In genomic region chr15:102280623-102281022, GRCm38 (mm10) we compare ENCODE assay signal across 9 mouse cellular contexts. TPM values are rescaled to one million over a fixed set of nuclear protein-coding genes. Genes with fewer than 3 reads are reported as not detected.
DNase-seq lines count a peak whose midpoint lies in the region; ATAC-seq lines count a peak whose summit lies in the region.
"Had no signal": no experiment of that assay in that cellular context is flagged by ENCODE, and none has a peak within 500 bp of the region (broad histone marks: within the 10 kb centered on the region; RNA-seq: fewer than 3 reads in every experiment).

No protein-coding gene starts in this region.

- 94% methylated on average over 19 of the region's 19 CpGs for WGBS in heart, embryonic 14.5 days
- WGBS in hindbrain, embryonic 13.5 days = 95% methylated on average over 19 of the region's 19 CpGs
- 96% methylated on average over 19 of the region's 19 CpGs for WGBS in midbrain, embryonic 13.5 days

- H3K9me3 ChIP-seq in heart, embryonic 14.5 days (ENCODE audit: control insufficient read depth, low read length) = no peaks in the 10 kb centered on the region
- no peaks in the 10 kb centered on the region for H3K9me3 ChIP-seq in hindbrain, embryonic 13.5 days
- H3K9me3 ChIP-seq in midbrain, embryonic 13.5 days = no peaks in the 10 kb centered on the region

- H3K36me3 ChIP-seq in heart, embryonic 14.5 days (ENCODE audit: control insufficient read depth, insufficient read depth, low read length) = peaks cover 25% of the 10 kb centered on the region
- peaks cover 24% of the 10 kb centered on the region for H3K36me3 ChIP-seq in hindbrain, embryonic 13.5 days
- peaks cover 23% of the 10 kb centered on the region for H3K36me3 ChIP-seq in midbrain, embryonic 13.5 days

- no peaks in the 10 kb centered on the region for H3K27me3 ChIP-seq in heart, embryonic 14.5 days (ENCODE audit: control insufficient read depth, insufficient read depth, low read length)
- H3K27me3 ChIP-seq in hindbrain, embryonic 13.5 days = no peaks in the 10 kb centered on the region
- H3K27me3 ChIP-seq in midbrain, embryonic 13.5 days = no peaks in the 10 kb centered on the region

- H3K4me2 ChIP-seq in heart, embryonic 14.5 days (ENCODE audit: low read length) = peak overlapping the region; percentile 83
- peak overlapping the region; percentile 94 for H3K4me2 ChIP-seq in hindbrain, embryonic 13.5 days
- peak overlapping the region; percentile 97 for H3K4me2 ChIP-seq in midbrain, embryonic 13.5 days (replicated peaks)

- H3K9ac ChIP-seq in heart, embryonic 14.5 days (ENCODE audit: low read length) = no peak overlapping the region
- H3K9ac ChIP-seq in hindbrain, embryonic 13.5 days = 0 out of 2 replicates have a peak overlapping the region, but pooled peaks have one; percentile 87
- H3K9ac ChIP-seq in midbrain, embryonic 13.5 days (replicated peaks) = peak overlapping the region; percentile 75; the same call in 1 of the 2 replicates

- no peak for ATAC-seq in heart, embryonic 14.5 days (ENCODE audit: insufficient number of reproducible peaks, insufficient read depth, low FRiP score, low read depth)
- ATAC-seq in hindbrain, embryonic 13.5 days (ENCODE audit: low FRiP score) = no peak
- no peak for ATAC-seq in midbrain, embryonic 13.5 days

- peak overlapping the region in 1 of 2 experiments; percentile 67; a peak in 1 of 4 replicates for H3K4me3 ChIP-seq in heart, embryonic 14.5 days (ENCODE audit: control insufficient read depth in 1 of 2, insufficient read depth in 1 of 2, low read depth in 1 of 2, low read length in 2 of 2)
- peak overlapping the region; percentile 86 for H3K4me3 ChIP-seq in hindbrain, embryonic 13.5 days
- no peak overlapping the region for H3K4me3 ChIP-seq in midbrain, embryonic 13.5 days (replicated peaks)

- H3K4me1 ChIP-seq in heart, embryonic 14.5 days (ENCODE audit: control insufficient read depth in 2 of 2, insufficient read depth in 2 of 2, low read length in 2 of 2) = peaks cover 12 to 20% of the 10 kb centered on the region in 2 experiments
- peaks cover 24% of the 10 kb centered on the region for H3K4me1 ChIP-seq in hindbrain, embryonic 13.5 days (replicated peaks)
- peaks cover 21% of the 10 kb centered on the region for H3K4me1 ChIP-seq in midbrain, embryonic 13.5 days (replicated peaks)

- no peak for DNase-seq in heart, adult 9 months (ENCODE audit: low spot score in 2 of 2)
- DNase-seq in ZHBTc4 (ENCODE audit: low read depth, low spot score) = peak; percentile 17
- DNase-seq in natural killer cell, adult 2 months (ENCODE audit: low spot score in 2 of 2) = no peak
- no peak for DNase-seq in gastrocnemius, adult 8-10 months (ENCODE audit: low spot score in 2 of 2)
- DNase-seq in thymus, postnatal 36 days = no peak
- DNase-seq: embryo, embryonic 11 days had no signal

- no peak overlapping the region for H3K27ac ChIP-seq in heart, embryonic 14.5 days (replicated peaks in 1 of 2; ENCODE audit: control insufficient read depth in 1 of 2, insufficient read depth in 1 of 2, low read depth in 2 of 2, low read length in 2 of 2)
- no peak overlapping the region for H3K27ac ChIP-seq in hindbrain, embryonic 13.5 days
- no peak overlapping the region for H3K27ac ChIP-seq in midbrain, embryonic 13.5 days

RNA-seq across cellular contexts. Expression of gene Mfsd5, which starts 1.4 kb away (rescaled TPM):
- 39.2 and 41.3 TPM in 2 replicates for polyA plus RNA-seq in heart, embryonic 14.5 days (2014; fragmentation: Nextera tagmentation; extraction: Ambion mirVana)
- 54.7 TPM in 2 replicates for polyA plus RNA-seq in hindbrain, embryonic 13.5 days (2015; fragmentation: Nextera tagmentation; extraction: Ambion mirVana)
- polyA plus RNA-seq in midbrain, embryonic 13.5 days (2015; fragmentation: Nextera tagmentation; extraction: Ambion mirVana) = 50.8 and 53.4 TPM in 2 replicates
- 10 to 100 TPM; 14.9 to 17.3 (median 15.7) TPM for total RNA-seq in gastrocnemius, adult 8-10 months (2022)

RNA-seq across cellular contexts. Expression of gene Gm9918, which starts 10.3 kb away (rescaled TPM):
- polyA plus RNA-seq in heart, embryonic 14.5 days (2014; fragmentation: Nextera tagmentation; extraction: Ambion mirVana) = 0.15 TPM in 1 of 2 replicates, not detected in the other
- 0.14 and 0.22 TPM in 2 replicates for polyA plus RNA-seq in hindbrain, embryonic 13.5 days (2015; fragmentation: Nextera tagmentation; extraction: Ambion mirVana)
- 0.07 and 0.12 TPM in 2 replicates for polyA plus RNA-seq in midbrain, embryonic 13.5 days (2015; fragmentation: Nextera tagmentation; extraction: Ambion mirVana)
- not detected for total RNA-seq in gastrocnemius, adult 8-10 months (2022)

RNA-seq across cellular contexts. Expression of gene Espl1, which starts 15.4 kb away (rescaled TPM):
- polyA plus RNA-seq in heart, embryonic 14.5 days (2014; fragmentation: Nextera tagmentation; extraction: Ambion mirVana) = 13.5 and 16.2 TPM in 2 replicates
- polyA plus RNA-seq in hindbrain, embryonic 13.5 days (2015; fragmentation: Nextera tagmentation; extraction: Ambion mirVana) = 7.0 and 7.2 TPM in 2 replicates
- 11.0 and 13.3 TPM in 2 replicates for polyA plus RNA-seq in midbrain, embryonic 13.5 days (2015; fragmentation: Nextera tagmentation; extraction: Ambion mirVana)
- under 1 TPM in 3 of 4 experiments, not detected in 1; 0.07 to 0.58 (median 0.21) TPM for total RNA-seq in gastrocnemius, adult 8-10 months (2022)

RNA-seq across cellular contexts. Expression of gene Rarg, which starts 23.3 kb away (rescaled TPM):
- polyA plus RNA-seq in heart, embryonic 14.5 days (2014; fragmentation: Nextera tagmentation; extraction: Ambion mirVana) = 6.7 and 7.6 TPM in 2 replicates
- polyA plus RNA-seq in hindbrain, embryonic 13.5 days (2015; fragmentation: Nextera tagmentation; extraction: Ambion mirVana) = 5.7 and 7.1 TPM in 2 replicates
- 2.7 and 3.4 TPM in 2 replicates for polyA plus RNA-seq in midbrain, embryonic 13.5 days (2015; fragmentation: Nextera tagmentation; extraction: Ambion mirVana)
- total RNA-seq in gastrocnemius, adult 8-10 months (2022) = 1 to 10 TPM; 4.4 to 9.8 (median 8.4) TPM

RNA-seq across cellular contexts. Expression of gene Pfdn5, which starts 45.3 kb away (rescaled TPM):
- 397 and 431 TPM in 2 replicates for polyA plus RNA-seq in heart, embryonic 14.5 days (2014; fragmentation: Nextera tagmentation; extraction: Ambion mirVana)
- polyA plus RNA-seq in hindbrain, embryonic 13.5 days (2015; fragmentation: Nextera tagmentation; extraction: Ambion mirVana) = 502 and 514 TPM in 2 replicates
- 472 and 474 TPM in 2 replicates for polyA plus RNA-seq in midbrain, embryonic 13.5 days (2015; fragmentation: Nextera tagmentation; extraction: Ambion mirVana)
- total RNA-seq in gastrocnemius, adult 8-10 months (2022) = 100 to 1,000 TPM; 260 to 281 (median 273) TPM
